Mouse (Mus musculus): ENCODE results near the gene Pcgf2. TPM values are rescaled to one million over a fixed set of nuclear protein-coding genes. Genes with fewer than 3 reads are reported as not detected.
"Not testable (repeated sequence)": the region's sequence is repeated elsewhere in the genome, so short reads cannot be mapped to it uniquely, and the experiment has no call there.

The Pcgf2 gene
- total RNA-seq, 1 experiment = 20.1 TPM

GRCm38 (mm10) chr11:97656269-97656971, 43.9 kb downstream of the Pcgf2 start:
- Histone ChIP-seq H3K27ac (ENCODE audit: insufficient read depth, low read depth, low read length, poor library complexity, severe bottlenecking) (peak overlapping the region; percentile 76), H3K4me1 (ENCODE audit: control insufficient read depth in 2 of 2, insufficient read depth in 2 of 2, low read length in 2 of 2, poor library complexity in 1 of 2) (peaks cover 12 to 19% of the 10 kb centered on the region in 2 experiments), H3K9me3 (ENCODE audit: control insufficient read depth, insufficient read depth, low read depth, low read length) (no peaks in the 10 kb centered on the region), H3K4me3 (ENCODE audit: insufficient read depth in 1 of 2, low read depth in 1 of 2, low read length in 2 of 2, poor library complexity in 1 of 2, severe bottlenecking in 1 of 2) (peak overlapping the region in 1 of 2 experiments; percentile 32; a peak in 2 of 4 replicates), H3K9ac (ENCODE audit: insufficient read depth, low read depth, low read length, poor library complexity, severe bottlenecking) (peak overlapping the region; percentile 7; the same call in 1 of the 2 replicates), H3K36me3 (ENCODE audit: control insufficient read depth, insufficient read depth, low read length, poor library complexity, severe bottlenecking) (peaks cover 3% of the 10 kb centered on the region; the same call in 1 of the 2 replicates)
- DNase-seq (ENCODE audit: low read depth, low spot score) = no peak
- TF ChIP-seq ZNF384 (IDR thresholded peaks at IDR 0.05; ENCODE audit: low read depth, low read length) (no peak), HCFC1 (IDR thresholded peaks at IDR 0.05; ENCODE audit: borderline replicate concordance, insufficient read depth, low read length) (no peak), MAFK (IDR thresholded peaks at IDR 0.05; ENCODE audit: insufficient read depth, low read depth, low read length) (no peak), CHD2 (IDR thresholded peaks at IDR 0.05; ENCODE audit: low read depth, low read length) (no peak), ZC3H11A (IDR thresholded peaks at IDR 0.05; ENCODE audit: borderline replicate concordance, low read depth, low read length) (no peak)
- in situ Hi-C loops (cut with MboI; ENCODE audit: low sequenced_read_pairs in 2 of 2, unreplicated experiment in 2 of 2) = no loop called here

- Histone ChIP-seq H3K27ac (ENCODE audit: insufficient read depth, low read depth, low read length, poor library complexity, severe bottlenecking) (no peak overlapping the region), H3K4me1 (ENCODE audit: control insufficient read depth in 2 of 2, insufficient read depth in 2 of 2, low read length in 2 of 2, poor library complexity in 1 of 2) (peaks cover 7 to 19% of the 10 kb centered on the region in 2 experiments), H3K36me3 (ENCODE audit: control insufficient read depth, insufficient read depth, low read length, poor library complexity, severe bottlenecking) (peaks cover 3% of the 10 kb centered on the region; the same call in 1 of the 2 replicates), H3K9me3 (ENCODE audit: control insufficient read depth, insufficient read depth, low read depth, low read length) (no peaks in the 10 kb centered on the region), H3K4me3 (ENCODE audit: insufficient read depth in 1 of 2, low read depth in 1 of 2, low read length in 2 of 2, poor library complexity in 1 of 2, severe bottlenecking in 1 of 2) (no peak overlapping the region), H3K9ac (ENCODE audit: insufficient read depth, low read depth, low read length, poor library complexity, severe bottlenecking) (no peak overlapping the region)
- in situ Hi-C loops (cut with MboI; ENCODE audit: low sequenced_read_pairs in 2 of 2, unreplicated experiment in 2 of 2) = no loop called here
- no peak for DNase-seq (ENCODE audit: low read depth, low spot score)
- TF ChIP-seq HCFC1 (IDR thresholded peaks at IDR 0.05; ENCODE audit: borderline replicate concordance, insufficient read depth, low read length) (no peak), ZNF384 (IDR thresholded peaks at IDR 0.05; ENCODE audit: low read depth, low read length) (no peak), MAFK (IDR thresholded peaks at IDR 0.05; ENCODE audit: insufficient read depth, low read depth, low read length) (no peak), CHD2 (IDR thresholded peaks at IDR 0.05; ENCODE audit: low read depth, low read length) (no peak), ZC3H11A (IDR thresholded peaks at IDR 0.05; ENCODE audit: borderline replicate concordance, low read depth, low read length) (no peak)
These were observed 46.1 kb downstream of the Pcgf2 start for GRCm38 (mm10) chr11:97654210-97654609.

- H3K9ac ChIP-seq (ENCODE audit: insufficient read depth, low read depth, low read length, poor library complexity, severe bottlenecking); in situ Hi-C loops (cut with MboI; ENCODE audit: low sequenced_read_pairs in 2 of 2, unreplicated experiment in 2 of 2); H3K27ac ChIP-seq (ENCODE audit: insufficient read depth, low read depth, low read length, poor library complexity, severe bottlenecking); H3K9me3 ChIP-seq (ENCODE audit: control insufficient read depth, insufficient read depth, low read depth, low read length); H3K36me3 ChIP-seq (ENCODE audit: control insufficient read depth, insufficient read depth, low read length, poor library complexity, severe bottlenecking); DNase-seq (ENCODE audit: low read depth, low spot score): not testable (repeated sequence)
- H3K4me1 ChIP-seq (ENCODE audit: control insufficient read depth in 2 of 2, insufficient read depth in 2 of 2, low read length in 2 of 2, poor library complexity in 1 of 2) = peaks cover 7 to 19% of the 10 kb centered on the region in 2 experiments
- peak overlapping the region in 1 of 2 experiments; percentile 3; a peak in 1 of 4 replicates for H3K4me3 ChIP-seq (ENCODE audit: insufficient read depth in 1 of 2, low read depth in 1 of 2, low read length in 2 of 2, poor library complexity in 1 of 2, severe bottlenecking in 1 of 2)
These were observed 46.9 kb downstream of the Pcgf2 start for GRCm38 (mm10) chr11:97653376-97653775.

GRCm38 (mm10) chr11:97650341-97650740, 50.0 kb downstream of the Pcgf2 start:
- no peaks in the 10 kb centered on the region for H3K9me3 ChIP-seq (ENCODE audit: control insufficient read depth, insufficient read depth, low read depth, low read length)
- H3K4me3 ChIP-seq (ENCODE audit: insufficient read depth in 1 of 2, low read depth in 1 of 2, low read length in 2 of 2, poor library complexity in 1 of 2, severe bottlenecking in 1 of 2) = no peak overlapping the region
- no peak for TF ChIP-seq HCFC1 (IDR thresholded peaks at IDR 0.05; ENCODE audit: borderline replicate concordance, insufficient read depth, low read length)
- no peak for TF ChIP-seq CHD2 (IDR thresholded peaks at IDR 0.05; ENCODE audit: low read depth, low read length)
- TF ChIP-seq MAFK (IDR thresholded peaks at IDR 0.05; ENCODE audit: insufficient read depth, low read depth, low read length) = no peak
- no peak for TF ChIP-seq ZC3H11A (IDR thresholded peaks at IDR 0.05; ENCODE audit: borderline replicate concordance, low read depth, low read length)
- TF ChIP-seq ZNF384 (IDR thresholded peaks at IDR 0.05; ENCODE audit: low read depth, low read length) = no peak
- no peak for DNase-seq (ENCODE audit: low read depth, low spot score)
- no peak overlapping the region for H3K27ac ChIP-seq (ENCODE audit: insufficient read depth, low read depth, low read length, poor library complexity, severe bottlenecking)
- H3K36me3 ChIP-seq (ENCODE audit: control insufficient read depth, insufficient read depth, low read length, poor library complexity, severe bottlenecking) = no peaks in the 10 kb centered on the region; the same call in 1 of the 2 replicates
- H3K9ac ChIP-seq (ENCODE audit: insufficient read depth, low read depth, low read length, poor library complexity, severe bottlenecking) = no peak overlapping the region
- in situ Hi-C loops (cut with MboI; ENCODE audit: low sequenced_read_pairs in 2 of 2, unreplicated experiment in 2 of 2) = no loop called here
- peaks cover 0 to 8% of the 10 kb centered on the region in 2 experiments; a peak in 1 of 4 replicates for H3K4me1 ChIP-seq (ENCODE audit: control insufficient read depth in 2 of 2, insufficient read depth in 2 of 2, low read length in 2 of 2, poor library complexity in 1 of 2)

- in situ Hi-C loops (cut with MboI; ENCODE audit: low sequenced_read_pairs in 2 of 2, unreplicated experiment in 2 of 2); H3K9ac ChIP-seq (ENCODE audit: insufficient read depth, low read depth, low read length, poor library complexity, severe bottlenecking); DNase-seq (ENCODE audit: low read depth, low spot score): not testable (repeated sequence)
These were observed 51.8 kb downstream of the Pcgf2 start for GRCm38 (mm10) chr11:97648541-97648940.

More at GRCm38 (mm10) chr11:97648541-97648940, 51.8 kb downstream of the Pcgf2 start:
- H3K27ac ChIP-seq (ENCODE audit: insufficient read depth, low read depth, low read length, poor library complexity, severe bottlenecking); H3K36me3 ChIP-seq (ENCODE audit: control insufficient read depth, insufficient read depth, low read length, poor library complexity, severe bottlenecking); H3K4me3 ChIP-seq (ENCODE audit: insufficient read depth in 1 of 2, low read depth in 1 of 2, low read length in 2 of 2, poor library complexity in 1 of 2, severe bottlenecking in 1 of 2); H3K9me3 ChIP-seq (ENCODE audit: control insufficient read depth, insufficient read depth, low read depth, low read length); H3K4me1 ChIP-seq (ENCODE audit: control insufficient read depth in 2 of 2, insufficient read depth in 2 of 2, low read length in 2 of 2, poor library complexity in 1 of 2): not testable (repeated sequence)
